Mouse (Mus musculus) liver, adult 10 weeks (tissue): Measurements from ENCODE around the gene Rufy3. TPM values are rescaled to one million over a fixed set of nuclear protein-coding genes. Genes with fewer than 3 reads are reported as not detected.

Experiments used
- polyA plus RNA-seq: library from polyadenylated mRNA; stranded (reverse); fragments of 350-450 nt; fragmentation: Illumina TruSeq; extraction: RNeasy Lipid Tissue Mini Kit (QIAGEN cat#74804); gene quantifications from one replicate; pipeline ENCODE4 v1.2.3, GENCODE M21; 2014; ENCODE audit warnings: low read depth, low replicate concordance

Rufy3 gene
- 46.2 TPM for polyA plus RNA-seq

GRCm38 (mm10) chr5:88564501-88565147, at the start of gene Rufy3:
TSS of gene Rufy3 (plus strand) at chr5:88565040.

GRCm38 (mm10) chr5:88527657-88528056, 37.2 kb upstream of the Rufy3 start, which contains the start of gene Jchain:
TSS of gene Jchain (minus strand) at chr5:88527891.

GRCm38 (mm10) chr5:88554086-88554886, 10.6 kb upstream of the Rufy3 start, which contains the start of gene Utp3:
TSS of gene Utp3 (plus strand) at chr5:88554462.

GRCm38 (mm10) chr5:88675443-88676387, 110.9 kb downstream of the Rufy3 start, which contains the start of gene Grsf1:
TSS of gene Grsf1 (minus strand) at chr5:88676171.

Other genes starting within 250 kb of the Rufy3 start
- gene Prol1, start 247.7 kb upstream of the Rufy3 start, polyA plus RNA-seq = not detected
- not detected for gene Amtn, start 188.9 kb upstream of the Rufy3 start, polyA plus RNA-seq
- gene Ambn, start 109.0 kb upstream of the Rufy3 start, polyA plus RNA-seq = not detected
- not detected for gene Enam, start 77.1 kb upstream of the Rufy3 start, polyA plus RNA-seq
- 3.9 TPM for gene Jchain, start 37.1 kb upstream of the Rufy3 start, polyA plus RNA-seq
- gene Utp3, start 10.6 kb upstream of the Rufy3 start, polyA plus RNA-seq = 52.2 TPM
- gene Grsf1, start 111.1 kb downstream of the Rufy3 start, polyA plus RNA-seq = 171 TPM
- gene Mob1b, start 155.8 kb downstream of the Rufy3 start, polyA plus RNA-seq = 46.1 TPM
- gene Dck, start 200.0 kb downstream of the Rufy3 start, polyA plus RNA-seq = 6.6 TPM